In genomic region chr3:51751440-51751839, GRCm38 (mm10) we compare ENCODE assay signal across 13 mouse cellular contexts.
A peak's percentile ranks its signal among the peaks of the same experiment; 100 is the strongest.
DNase-seq lines count a peak whose midpoint lies in the region; ATAC-seq lines count a peak whose summit lies in the region.
"Had no signal": no experiment of that assay in that cellular context is flagged by ENCODE, and none has a peak within 500 bp of the region (broad histone marks: within the 10 kb centered on the region; RNA-seq: fewer than 3 reads in every experiment).

No protein-coding gene starts in this region.

- 0 out of 2 replicates have a peak overlapping the region, but pooled peaks have one; percentile 44 for H3K27ac ChIP-seq in forebrain, embryonic 14.5 days (ENCODE audit: low read depth, low read length)
- H3K27ac ChIP-seq in forebrain, embryonic 13.5 days: no peak overlapping the region; the same call in 1 of the 2 replicates
- peak overlapping the region; percentile 57; the same call in 1 of the 2 replicates for H3K27ac ChIP-seq in kidney, embryonic 15.5 days
- no peak overlapping the region; the same call in 1 of the 2 replicates for H3K27ac ChIP-seq in limb, embryonic 15.5 days
- H3K27ac ChIP-seq: embryonic facial prominence, embryonic 15.5 days had no signal

- DNase-seq in forebrain, embryonic 14.5 days (ENCODE audit: low spot score): no peak
- DNase-seq in kidney, postnatal 4 days: no peak
- peak; percentile 63 for DNase-seq in cerebellum, adult 9-10 months
- no peak for DNase-seq in Muller cell, postnatal 12 days (ENCODE audit: inconsistent ontology term)
- DNase-seq: B cell, adult 2 months; spleen, adult 18-20 months; thymus, adult 18-20 months had no signal

- peaks cover 24% of the 10 kb centered on the region for H3K4me1 ChIP-seq in forebrain, embryonic 14.5 days (ENCODE audit: control insufficient read depth, insufficient read depth, low read length)
- peaks cover 46% of the 10 kb centered on the region for H3K4me1 ChIP-seq in forebrain, embryonic 13.5 days
- H3K4me1 ChIP-seq in kidney, embryonic 15.5 days: peaks cover 48% of the 10 kb centered on the region
- H3K4me1 ChIP-seq in limb, embryonic 15.5 days: peaks cover 24% of the 10 kb centered on the region

- no peak overlapping the region for H3K4me2 ChIP-seq in forebrain, embryonic 14.5 days (ENCODE audit: low read length)
- H3K4me2 ChIP-seq in forebrain, embryonic 13.5 days: no peak overlapping the region
- no peak overlapping the region for H3K4me2 ChIP-seq in kidney, embryonic 15.5 days
- H3K4me2 ChIP-seq in limb, embryonic 15.5 days: no peak overlapping the region
- H3K4me2 ChIP-seq: embryonic facial prominence, embryonic 15.5 days had no signal

- H3K9ac ChIP-seq in forebrain, embryonic 14.5 days (ENCODE audit: low read length): 0 out of 2 replicates have a peak overlapping the region, but pooled peaks have one; percentile 17
- H3K9ac ChIP-seq in forebrain, embryonic 13.5 days: no peak overlapping the region
- no peak overlapping the region for H3K9ac ChIP-seq in kidney, embryonic 15.5 days
- no peak overlapping the region for H3K9ac ChIP-seq in limb, embryonic 15.5 days
- H3K9ac ChIP-seq: embryonic facial prominence, embryonic 15.5 days had no signal

- no peaks in the 10 kb centered on the region for H3K36me3 ChIP-seq in forebrain, embryonic 14.5 days (ENCODE audit: control insufficient read depth, insufficient read depth, low read length)
- H3K36me3 ChIP-seq in forebrain, embryonic 13.5 days (ENCODE audit: poor library complexity, severe bottlenecking): 0 out of 2 replicates have a peak, but pooled peaks cover 3% of the 10 kb centered on the region
- H3K36me3 ChIP-seq in kidney, embryonic 15.5 days: no peaks in the 10 kb centered on the region
- H3K36me3 ChIP-seq in limb, embryonic 15.5 days: no peaks in the 10 kb centered on the region
- H3K36me3 ChIP-seq: embryonic facial prominence, embryonic 15.5 days had no signal

- H3K4me3 ChIP-seq in forebrain, embryonic 14.5 days (ENCODE audit: low read depth, low read length): no peak overlapping the region
- H3K4me3 ChIP-seq in forebrain, embryonic 13.5 days: no peak overlapping the region
- H3K4me3 ChIP-seq in kidney, embryonic 15.5 days (replicated peaks): no peak overlapping the region
- H3K4me3 ChIP-seq in limb, embryonic 15.5 days: no peak overlapping the region
- H3K4me3 ChIP-seq: embryonic facial prominence, embryonic 15.5 days had no signal

- no peaks in the 10 kb centered on the region for H3K9me3 ChIP-seq in forebrain, embryonic 14.5 days (replicated peaks; ENCODE audit: control insufficient read depth, low read length)
- H3K9me3 ChIP-seq in forebrain, embryonic 13.5 days (replicated peaks): 0 out of 2 replicates have a peak, but pooled peaks cover 3% of the 10 kb centered on the region
- no peaks in the 10 kb centered on the region; the same call in 1 of the 2 replicates for H3K9me3 ChIP-seq in kidney, embryonic 15.5 days (replicated peaks)
- no peaks in the 10 kb centered on the region for H3K9me3 ChIP-seq in limb, embryonic 15.5 days
- H3K9me3 ChIP-seq: embryonic facial prominence, embryonic 15.5 days had no signal

- WGBS in forebrain, embryonic 14.5 days: 57% methylated on average over 12 of the region's 12 CpGs
- whole genome bisulfite sequencing in forebrain, embryonic 13.5 days: 61% methylated on average over 12 of the region's 12 CpGs
- WGBS in kidney, embryonic 15.5 days: 84% methylated on average over 12 of the region's 12 CpGs
- 80% methylated on average over 12 of the region's 12 CpGs for WGBS in limb, embryonic 15.5 days

- no peak for ATAC-seq in forebrain, embryonic 14.5 days
- no peak for ATAC-seq in forebrain, embryonic 13.5 days
- no peak for ATAC-seq in kidney, embryonic 15.5 days (replicated peaks; ENCODE audit: low FRiP score)
- 0 out of 2 replicates have a peak, but pooled peaks have one; percentile 23 for ATAC-seq in limb, embryonic 15.5 days (ENCODE audit: insufficient number of reproducible peaks, low FRiP score, low TSS enrichment, low read depth)
- no peak for ATAC-seq in frontal cortex, adult (ENCODE audit: low TSS enrichment)
- ATAC-seq: Patski had no signal

- H3K27me3 ChIP-seq in forebrain, embryonic 14.5 days (replicated peaks; ENCODE audit: control insufficient read depth, insufficient read depth, low read length): no peaks in the 10 kb centered on the region
- H3K27me3 ChIP-seq in forebrain, embryonic 13.5 days: no peaks in the 10 kb centered on the region
- no peaks in the 10 kb centered on the region for H3K27me3 ChIP-seq in kidney, embryonic 15.5 days
- H3K27me3 ChIP-seq in limb, embryonic 15.5 days: no peaks in the 10 kb centered on the region
- H3K27me3 ChIP-seq: embryonic facial prominence, embryonic 15.5 days; Patski had no signal

Comparison
In these comparisons a context has a peak if more than half of its experiments do, and no peak if none do; other contexts are left out.
1. H3K27ac ChIP-seq: peak in forebrain, embryonic 14.5 days (single experiment) and kidney, embryonic 15.5 days (single experiment); none in forebrain, embryonic 13.5 days (single experiment) and limb, embryonic 15.5 days (single experiment).